Mouse (Mus musculus) heart, embryonic 16.5 days (tissue): ENCODE results near the gene Naf1. TPM values are rescaled to one million over a fixed set of nuclear protein-coding genes. Genes with fewer than 3 reads are reported as not detected.

Experiments
- ATAC-seq: fragments of 200-750 bp; cut with Nextera tagmentation; replicated peaks from 2 replicates; pipeline ENCODE4 v1.8.0; 2017; ENCODE audit warnings: moderate number of reproducible peaks; ENCODE audit not compliant: insufficient read depth, low FRiP score; ENCODE audit errors: extremely low read depth
- H3K27ac ChIP-seq: fragments of 300-500 bp; sonication (generic); 2 replicates; pipeline ENCODE4 v1.5.1; 2014; ENCODE audit warnings: mild to moderate bottlenecking, low read length, control low read depth, moderate library complexity
- H3K27me3 ChIP-seq: fragments of 300-500 bp; sonication (generic); 2 replicates; pipeline ENCODE4 v1.6.1; 2014; ENCODE audit warnings: low read length, mixed read lengths; ENCODE audit not compliant: control insufficient read depth, insufficient read depth
- H3K36me3 ChIP-seq: fragments of 300-500 bp; sonication (generic); 2 replicates; pipeline ENCODE4 v1.6.1; 2014; ENCODE audit not compliant: control insufficient read depth, insufficient read depth
- H3K4me1 ChIP-seq: fragments of 300-500 bp; sonication (generic); 2 replicates; pipeline ENCODE4 v1.6.1; 2014; ENCODE audit warnings: low read length, mixed read lengths; ENCODE audit not compliant: control insufficient read depth, insufficient read depth
- H3K4me2 ChIP-seq: fragments of 300-500 bp; sonication (generic); 2 replicates; pipeline ENCODE4 v1.6.1; 2014; ENCODE audit warnings: low read depth, mild to moderate bottlenecking, control low read depth, low read length
- H3K4me3 ChIP-seq: fragments of 300-500 bp; sonication (generic); 2 replicates; pipeline ENCODE4 v1.5.1; 2014; ENCODE audit warnings: mild to moderate bottlenecking, control low read depth, low read length
- H3K9ac ChIP-seq: fragments of 300-500 bp; sonication (generic); 2 replicates; pipeline ENCODE4 v1.6.1; 2014; ENCODE audit warnings: low read length, control low read depth
- H3K9me3 ChIP-seq: fragments of 300-500 bp; sonication (generic); replicated peaks from 2 replicates; pipeline ENCODE4 v1.6.1; 2016; ENCODE audit warnings: low read length; ENCODE audit not compliant: control insufficient read depth
- WGBS: fragments of 180-500 bp; shearing (Covaris S2); extraction: QIAGEN DNeasy Blood & Tissue Kit; methylation state at CpG from one replicate; pipeline ENCODE4 v1.1.7; 2014; 5-methylcytosine and 5-hydroxymethylcytosine counted together
- polyA plus RNA-seq: library from polyadenylated mRNA; unstranded; fragments of >200 nt; fragmentation: Nextera tagmentation; extraction: Ambion mirVana; gene quantifications from 2 replicates; pipeline ENCODE4 v1.2.1, GENCODE M21; 2015

Naf1 gene
- polyA plus RNA-seq, 1 experiment from 2014 or later, result 1.9 TPM

DNA sequence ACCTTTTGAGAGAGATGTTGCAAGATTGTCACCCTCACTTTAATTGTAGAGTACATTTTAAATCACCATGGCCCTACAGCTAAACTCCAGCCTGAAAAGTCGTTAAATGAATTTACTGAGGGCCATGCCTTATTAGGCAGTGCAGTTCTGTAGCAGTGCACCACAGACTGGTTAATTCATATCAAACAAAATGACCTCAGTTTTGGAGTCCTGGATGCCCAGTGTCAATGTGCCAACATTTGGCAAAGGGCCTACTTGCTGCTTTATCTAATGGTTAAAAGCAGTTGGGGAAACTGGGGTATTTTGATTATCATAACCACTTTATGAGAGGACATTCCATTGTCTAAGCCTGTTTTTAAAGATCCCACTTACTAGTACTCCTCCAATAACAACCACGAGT, 31.9 kb downstream of the Naf1 start:
- Histone ChIP-seq H3K27me3 (no peaks in the 10 kb centered on the region), H3K36me3 (peaks cover 2% of the 10 kb centered on the region; the same call in 1 of the 2 replicates), H3K9ac (no peak overlapping the region), H3K4me2 (no peak overlapping the region), H3K4me1 (no peaks in the 10 kb centered on the region), H3K4me3 (no peak overlapping the region), H3K9me3 (no peaks in the 10 kb centered on the region), H3K27ac (no peak overlapping the region)
- ATAC-seq, result no peak
- 62% methylated on average over 2 of the region's 2 CpGs for WGBS

DNA sequence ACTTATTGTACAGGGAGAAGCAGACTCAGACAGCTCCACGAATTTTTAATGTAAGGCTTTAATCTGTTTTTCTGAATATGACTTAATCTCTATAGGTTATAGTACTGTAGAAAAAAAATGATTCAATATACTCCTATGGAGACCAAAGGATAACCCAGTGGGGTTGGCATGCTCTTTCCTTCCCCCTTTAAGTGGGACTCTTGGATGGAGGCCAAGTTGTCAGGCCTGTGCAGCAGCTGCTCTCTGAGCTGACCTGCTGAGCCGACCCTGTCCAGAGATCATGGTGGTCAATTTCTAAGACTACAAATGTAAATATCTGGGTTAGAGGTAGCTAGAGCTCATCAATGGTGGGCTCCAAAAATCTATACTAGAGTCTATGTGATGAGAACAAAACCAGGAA, 45.0 kb downstream of the Naf1 start:
- no peak overlapping the region for H3K9ac ChIP-seq
- 51% methylated on average over 2 of the region's 2 CpGs for whole genome bisulfite sequencing
- H3K27me3 ChIP-seq, result no peaks in the 10 kb centered on the region
- H3K36me3 ChIP-seq, result no peaks in the 10 kb centered on the region
- ATAC-seq, result peak; percentile 65
- H3K27ac ChIP-seq, result no peak overlapping the region
- no peak overlapping the region for H3K4me3 ChIP-seq
- H3K9me3 ChIP-seq, result no peaks in the 10 kb centered on the region
- no peak overlapping the region for H3K4me2 ChIP-seq
- H3K4me1 ChIP-seq, result peaks cover 14% of the 10 kb centered on the region

GRCm38 (mm10) chr8:66905557-66905956, 45.5 kb downstream of the Naf1 start:
- H3K9ac ChIP-seq, result no peak overlapping the region
- 75% methylated on average over 4 of the region's 4 CpGs for WGBS
- no peak for ATAC-seq
- H3K4me2 ChIP-seq, result no peak overlapping the region
- no peak overlapping the region for H3K27ac ChIP-seq
- H3K4me3 ChIP-seq, result no peak overlapping the region
- no peaks in the 10 kb centered on the region for H3K27me3 ChIP-seq
- H3K4me1 ChIP-seq, result peaks cover 15% of the 10 kb centered on the region
- H3K36me3 ChIP-seq, result no peaks in the 10 kb centered on the region
- H3K9me3 ChIP-seq, result no peaks in the 10 kb centered on the region

DNA sequence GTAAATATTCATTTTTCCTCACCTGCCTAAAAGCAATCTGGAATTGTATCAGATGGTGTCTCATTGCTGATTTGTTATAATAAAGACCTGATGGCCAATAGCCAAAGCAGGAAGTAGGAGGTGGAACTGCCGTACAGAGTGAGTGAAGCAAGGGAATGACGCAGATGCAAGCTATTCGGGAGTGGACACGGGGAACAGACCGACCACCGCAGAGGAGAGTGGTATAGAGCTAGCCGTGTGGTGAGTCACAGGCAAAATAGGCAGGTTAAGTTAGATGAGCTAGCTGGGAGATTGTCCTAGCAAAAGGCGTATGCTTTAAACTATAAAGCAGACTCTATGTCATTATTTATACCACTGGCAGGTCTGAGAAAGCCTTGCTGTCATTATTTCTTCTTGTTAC, 46.1 kb downstream of the Naf1 start:
- Histone ChIP-seq H3K9ac (no peak overlapping the region), H3K4me1 (peaks cover 17% of the 10 kb centered on the region), H3K36me3 (no peaks in the 10 kb centered on the region), H3K9me3 (no peaks in the 10 kb centered on the region), H3K4me3 (no peak overlapping the region), H3K4me2 (no peak overlapping the region), H3K27me3 (no peaks in the 10 kb centered on the region), H3K27ac (no peak overlapping the region; the same call in 1 of the 2 replicates)
- no peak for ATAC-seq
- 72% methylated on average over 8 of the region's 8 CpGs for WGBS

- no peaks in the 10 kb centered on the region for H3K27me3 ChIP-seq
- H3K36me3 ChIP-seq, result no peaks in the 10 kb centered on the region
- peak overlapping the region; percentile 53 for H3K4me2 ChIP-seq
- no peaks in the 10 kb centered on the region for H3K9me3 ChIP-seq
- H3K4me3 ChIP-seq, result peak overlapping the region; percentile 13
- peak overlapping the region; percentile 46 for H3K27ac ChIP-seq
- peaks cover 9% of the 10 kb centered on the region for H3K4me1 ChIP-seq
- 0 out of 2 replicates have a peak overlapping the region, but pooled peaks have one; percentile 1 for H3K9ac ChIP-seq
- peak; percentile 72 for ATAC-seq
- WGBS, result 19% methylated on average over 6 of the region's 6 CpGs
Measured at GRCm38 (mm10) chr8:66910684-66911083, 50.7 kb downstream of the Naf1 start.

GRCm38 (mm10) chr8:66913616-66914536, 53.9 kb downstream of the Naf1 start:
- Histone ChIP-seq H3K27me3 (no peaks in the 10 kb centered on the region), H3K9me3 (no peaks in the 10 kb centered on the region), H3K4me2 (no peak overlapping the region), H3K4me1 (0 out of 2 replicates have a peak, but pooled peaks cover 4% of the 10 kb centered on the region), H3K4me3 (no peak overlapping the region), H3K27ac (no peak overlapping the region), H3K9ac (no peak overlapping the region), H3K36me3 (no peaks in the 10 kb centered on the region)
- ATAC-seq, result no peak
- 66% methylated on average over 14 of the region's 14 CpGs for WGBS

DNA sequence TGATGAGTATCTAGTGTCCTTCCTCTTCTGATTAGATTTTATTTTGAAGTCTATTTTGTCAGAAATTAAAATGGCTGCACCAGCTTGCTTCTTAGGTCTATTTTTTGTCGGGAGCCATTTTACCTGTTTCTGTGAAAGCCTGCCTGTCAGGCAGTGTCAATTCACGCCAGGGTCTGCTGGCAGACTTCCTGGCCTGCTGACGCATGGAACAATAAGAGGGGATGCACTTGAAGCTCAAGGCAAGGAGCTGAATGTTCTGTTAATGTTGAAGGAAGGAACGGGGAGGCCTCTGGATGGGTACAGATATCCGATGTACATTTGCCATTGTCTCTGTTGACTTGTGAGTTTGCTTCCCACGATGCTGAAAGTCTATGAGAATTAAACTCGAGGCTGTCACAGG, 56.0 kb downstream of the Naf1 start:
- WGBS, result 46% methylated on average over 7 of the region's 7 CpGs
- ATAC-seq, result no peak
- H3K4me3 ChIP-seq, result no peak overlapping the region
- H3K4me1 ChIP-seq, result no peaks in the 10 kb centered on the region
- no peak overlapping the region for H3K27ac ChIP-seq
- no peaks in the 10 kb centered on the region for H3K9me3 ChIP-seq
- H3K9ac ChIP-seq, result no peak overlapping the region
- H3K27me3 ChIP-seq, result no peaks in the 10 kb centered on the region
- H3K4me2 ChIP-seq, result no peak overlapping the region
- no peaks in the 10 kb centered on the region for H3K36me3 ChIP-seq

GRCm38 (mm10) chr8:66917695-66918467, 57.9 kb downstream of the Naf1 start:
- Histone ChIP-seq H3K9me3 (no peaks in the 10 kb centered on the region), H3K4me3 (no peak overlapping the region), H3K4me2 (no peak overlapping the region), H3K36me3 (no peaks in the 10 kb centered on the region), H3K4me1 (peaks cover 3% of the 10 kb centered on the region; the same call in 1 of the 2 replicates), H3K9ac (no peak overlapping the region), H3K27ac (no peak overlapping the region), H3K27me3 (no peaks in the 10 kb centered on the region)
- no peak for ATAC-seq
- WGBS, result 68% methylated on average over 6 of the region's 6 CpGs

- Histone ChIP-seq H3K4me2 (no peak overlapping the region), H3K27me3 (no peaks in the 10 kb centered on the region), H3K36me3 (no peaks in the 10 kb centered on the region), H3K4me1 (peaks cover 3% of the 10 kb centered on the region; the same call in 1 of the 2 replicates), H3K9ac (no peak overlapping the region), H3K4me3 (no peak overlapping the region), H3K9me3 (no peaks in the 10 kb centered on the region), H3K27ac (no peak overlapping the region)
- 69% methylated on average over 4 of the region's 4 CpGs for WGBS
- no peak for ATAC-seq
Measured at GRCm38 (mm10) chr8:66918471-66918870, 58.5 kb downstream of the Naf1 start.
